Mouse (Mus musculus): ENCODE measurements around the gene Gm20547.
A peak's percentile ranks its signal among the peaks of the same experiment; 100 is the strongest.
"Not testable (repeated sequence)": the region's sequence is repeated elsewhere in the genome, so short reads cannot be mapped to it uniquely, and the experiment has no call there.

Gene Gm20547

DNA sequence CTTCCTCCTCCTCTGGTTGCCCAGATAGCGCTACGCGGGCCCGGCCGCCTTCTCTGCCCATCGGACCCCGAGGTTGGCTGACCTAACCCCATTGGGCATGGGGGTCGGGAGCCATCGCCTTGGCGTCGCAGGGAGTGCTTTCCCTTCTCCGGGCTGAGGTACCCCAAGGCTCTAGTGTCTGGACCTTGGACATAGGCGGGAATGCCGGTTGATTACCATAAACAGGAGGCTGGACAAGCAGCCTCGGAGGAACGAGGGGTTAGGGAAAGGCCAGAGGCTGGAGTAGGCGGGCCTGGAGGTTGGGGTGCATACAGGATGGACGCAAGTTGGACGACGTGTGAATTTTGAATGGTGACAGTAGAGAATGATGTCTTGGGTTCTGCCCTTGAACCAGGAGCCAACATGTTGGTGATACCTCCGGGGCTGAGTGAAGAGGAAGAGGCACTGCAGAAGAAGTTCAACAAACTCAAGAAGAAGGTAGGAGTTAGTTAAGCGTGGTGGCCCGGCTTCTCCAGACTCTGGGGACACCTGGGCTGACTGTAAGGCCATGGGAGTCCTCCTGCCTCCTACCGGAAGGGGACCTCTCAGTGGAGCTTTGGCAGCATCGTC is 31.2 kb downstream of the Gm20547 start:
- no peak for DNase-seq

DNA sequence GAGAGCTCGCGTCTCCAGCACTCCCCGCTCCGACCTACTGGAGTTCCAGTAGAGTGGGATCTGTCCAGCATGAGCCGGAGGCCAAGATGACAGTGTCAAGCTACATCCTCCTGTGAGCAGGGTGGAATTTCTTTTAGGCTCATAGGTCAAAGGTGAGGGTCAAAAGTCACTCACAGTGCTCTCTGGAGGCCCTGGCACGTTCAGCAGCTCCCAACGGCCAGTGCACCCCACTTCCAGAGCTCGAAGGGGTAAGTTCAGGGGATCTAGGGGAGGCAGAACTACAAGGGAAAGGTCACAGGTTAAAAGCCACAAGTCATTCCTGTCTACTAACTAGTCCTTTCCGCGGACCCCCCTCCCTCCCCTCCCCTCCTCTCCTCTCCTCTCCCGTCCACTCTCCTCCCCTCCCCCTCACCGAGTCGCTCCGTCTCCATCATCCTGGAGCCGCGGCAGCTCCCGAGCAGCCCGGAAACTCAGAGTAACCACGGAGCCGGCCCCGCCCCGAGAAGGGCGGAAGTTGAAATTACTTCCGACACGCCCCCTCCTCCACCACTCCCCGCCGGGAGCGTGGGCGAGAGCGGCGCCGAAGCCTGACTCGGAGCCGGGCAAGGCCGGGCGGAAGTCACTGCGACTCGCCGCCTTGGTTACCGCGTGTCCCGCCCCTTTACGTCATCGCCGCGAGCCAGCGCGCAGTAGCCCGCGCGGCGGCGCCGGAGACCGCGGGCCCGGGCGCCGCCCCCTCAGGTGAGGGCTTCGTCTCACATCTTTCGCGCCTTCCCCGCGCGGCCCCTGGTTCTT is 31.9 kb downstream of the Gm20547 start, which contains the start of the genes Skiv2l and Nelfe:
TSS of gene Skiv2l (minus strand) at position 489 of the 795 bp plus-strand sequence.
TSS of gene Nelfe (plus strand) at position 670 of the 795 bp plus-strand sequence.
- DNase-seq = peak; percentile 98

DNA sequence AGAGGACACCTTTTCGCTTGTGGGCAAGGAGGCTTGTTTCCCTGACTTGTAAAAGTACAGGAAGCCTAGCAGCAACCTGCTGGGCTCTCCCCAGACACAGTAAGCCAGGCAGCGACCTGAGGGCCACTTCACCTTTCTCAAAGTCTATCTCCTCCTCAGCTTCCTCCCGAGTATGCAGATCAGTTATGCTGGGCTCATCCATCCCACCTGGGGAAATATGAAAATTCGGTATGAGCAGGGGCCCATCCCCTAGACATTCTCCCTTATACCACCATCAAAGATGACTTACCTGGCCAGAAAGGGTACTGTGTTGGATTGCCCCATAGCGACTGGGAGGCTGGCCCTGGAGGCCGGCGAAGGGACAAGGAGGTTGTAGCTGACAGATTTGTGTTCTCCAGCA is 34.2 kb downstream of the Gm20547 start:
- DNase-seq = no peak

DNA sequence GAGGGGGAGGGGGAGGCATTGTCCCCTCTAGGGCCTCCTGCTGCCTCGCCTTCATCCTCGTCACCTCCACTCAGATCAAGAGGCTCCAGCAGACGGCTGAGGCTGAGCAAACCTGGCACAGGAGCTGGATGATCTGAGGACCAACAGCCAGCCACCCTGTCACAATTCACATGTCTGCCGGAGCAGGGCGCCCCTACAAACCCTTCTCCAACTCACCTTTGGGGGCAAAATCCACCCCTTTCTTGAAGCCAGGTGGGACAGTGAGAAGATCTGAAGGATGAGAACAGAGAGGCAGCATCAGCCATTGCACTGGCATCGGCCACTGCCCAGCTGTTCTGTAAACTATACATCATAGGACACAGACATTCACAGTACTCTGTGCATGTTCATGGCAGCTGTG is 34.6 kb downstream of the Gm20547 start:
- DNase-seq = no peak

DNA sequence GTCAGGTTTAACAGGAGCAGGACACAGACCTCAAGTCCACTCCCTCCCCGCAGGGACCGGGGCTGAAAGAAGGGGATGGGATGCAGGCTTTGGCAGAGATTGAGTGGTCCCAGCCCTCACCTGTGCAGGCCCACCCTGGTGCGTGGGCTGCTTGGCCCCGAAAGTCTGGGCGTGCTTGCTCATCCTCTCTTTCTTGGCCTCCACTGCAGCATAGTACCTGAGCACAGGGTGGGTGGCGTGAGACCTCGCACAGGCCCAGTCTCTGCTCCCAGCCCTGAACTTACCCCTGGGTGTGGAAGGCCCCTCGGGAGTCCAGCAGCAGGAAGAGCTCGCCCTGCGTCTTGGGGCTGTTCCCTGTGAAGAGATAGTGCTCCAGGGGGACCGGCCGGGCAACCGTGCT is 37.0 kb downstream of the Gm20547 start:
- DNase-seq = no peak

DNA sequence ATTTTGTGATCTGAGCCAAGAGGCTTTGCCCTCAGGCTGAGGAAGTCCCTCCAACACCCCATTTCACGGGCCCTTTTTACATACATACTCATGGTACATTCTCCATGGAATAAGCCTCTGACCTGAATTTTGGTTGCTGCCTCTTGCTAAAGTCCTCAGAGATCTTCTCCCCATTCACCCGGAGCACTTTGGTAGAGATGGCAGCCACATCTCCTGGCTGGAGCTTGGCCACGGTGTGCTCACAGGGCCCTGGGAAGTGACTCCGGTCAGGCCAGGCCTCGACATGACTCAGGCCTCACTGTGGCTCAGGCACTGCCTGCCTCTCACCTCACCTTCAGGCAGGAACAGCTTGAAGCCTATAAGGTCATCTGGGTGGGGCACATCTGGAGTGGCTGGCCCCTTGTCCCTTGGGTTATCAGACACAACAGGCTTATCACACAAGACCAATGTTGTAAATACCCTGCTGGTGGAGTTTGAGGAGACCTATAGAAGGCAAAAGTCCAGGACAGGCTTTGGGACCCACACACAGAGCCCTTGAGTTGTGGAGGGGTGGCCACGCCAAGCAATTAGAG is 41.0 kb downstream of the Gm20547 start:
- DNase-seq = no peak

DNA sequence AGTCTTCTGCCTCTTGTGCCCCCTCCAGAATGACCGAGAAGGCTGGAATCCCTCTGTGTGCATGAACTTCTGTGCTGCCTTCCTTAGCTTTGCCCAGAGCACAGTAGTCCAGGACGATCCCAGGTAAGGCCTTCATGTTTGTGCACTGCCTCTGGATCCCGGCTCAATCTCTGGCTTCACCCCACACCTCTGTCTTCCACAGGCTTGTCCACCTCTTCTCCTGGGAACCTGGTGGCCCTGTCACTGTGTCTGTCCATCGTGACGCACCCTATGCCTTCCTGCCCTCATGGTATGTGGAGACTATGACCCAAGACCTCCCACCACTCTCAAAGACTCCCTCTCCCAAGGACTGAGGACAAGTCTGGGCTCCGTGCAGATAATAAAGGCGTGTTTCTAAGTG is 43.1 kb downstream of the Gm20547 start:
- no peak for DNase-seq

DNA sequence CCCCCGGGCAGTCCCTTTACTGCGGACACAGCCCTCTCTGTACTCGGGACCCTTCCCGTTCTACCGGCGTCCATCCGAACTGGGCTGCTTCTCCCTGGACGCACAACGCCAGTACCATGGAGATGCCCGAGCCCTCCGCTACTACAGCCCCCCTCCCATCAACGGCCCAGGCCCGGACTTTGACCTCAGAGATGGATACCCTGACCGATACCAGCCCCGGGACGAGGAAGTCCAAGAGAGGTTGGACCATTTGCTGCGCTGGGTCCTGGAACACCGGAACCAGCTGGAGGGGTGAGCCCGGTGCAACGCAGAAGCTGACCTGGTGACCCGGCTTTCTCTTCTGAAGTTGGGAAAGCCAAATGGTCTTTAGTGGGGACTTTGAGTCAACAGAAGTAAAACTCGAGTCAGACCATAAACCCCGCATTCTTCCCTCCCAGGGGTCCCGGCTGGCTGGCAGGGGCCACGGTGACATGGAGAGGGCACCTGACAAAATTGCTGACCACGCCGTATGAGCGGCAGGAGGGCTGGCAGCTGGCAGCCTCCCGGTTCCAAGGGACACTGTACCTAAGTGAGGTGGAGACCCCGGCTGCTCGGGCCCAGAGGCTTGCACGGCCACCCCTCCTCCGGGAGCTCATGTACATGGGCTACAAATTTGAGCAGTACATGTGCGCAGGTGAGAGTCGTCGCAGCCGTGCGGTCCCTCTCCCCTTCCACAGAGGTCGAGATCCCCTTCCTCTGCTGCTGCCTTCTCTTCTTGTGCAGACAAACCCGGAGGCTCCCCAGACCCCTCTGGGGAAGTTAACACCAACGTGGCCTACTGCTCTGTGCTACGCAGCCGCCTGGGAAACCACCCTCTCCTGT is 44.1 kb downstream of the Gm20547 start:
- DNase-seq = no peak

DNA sequence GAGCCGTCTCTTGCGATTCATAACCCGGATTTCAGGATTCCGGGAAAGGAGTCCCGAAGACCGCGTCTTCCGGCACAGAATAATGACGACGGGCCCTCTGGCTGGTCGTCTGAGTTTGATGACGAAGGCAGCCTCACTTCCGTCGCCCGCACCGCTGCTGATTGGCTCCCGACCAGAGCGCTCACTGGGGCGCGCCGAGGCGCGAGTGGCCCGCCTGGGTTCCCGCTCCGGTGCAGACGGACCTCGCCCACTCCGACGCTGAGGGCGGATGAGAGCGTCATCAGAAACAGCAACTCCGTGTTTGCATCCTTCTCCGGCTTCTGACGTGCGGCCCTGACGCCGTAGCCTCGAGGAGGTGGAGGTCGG is 45.0 kb downstream of the Gm20547 start, which contains the start of the genes Stk19 and Dxo:
TSS of gene Stk19 (minus strand) at position 90 of the 366 bp plus-strand sequence.
TSS of gene Dxo (plus strand) at position 164 of the 366 bp plus-strand sequence.
- peak; percentile 98 for DNase-seq

DNA sequence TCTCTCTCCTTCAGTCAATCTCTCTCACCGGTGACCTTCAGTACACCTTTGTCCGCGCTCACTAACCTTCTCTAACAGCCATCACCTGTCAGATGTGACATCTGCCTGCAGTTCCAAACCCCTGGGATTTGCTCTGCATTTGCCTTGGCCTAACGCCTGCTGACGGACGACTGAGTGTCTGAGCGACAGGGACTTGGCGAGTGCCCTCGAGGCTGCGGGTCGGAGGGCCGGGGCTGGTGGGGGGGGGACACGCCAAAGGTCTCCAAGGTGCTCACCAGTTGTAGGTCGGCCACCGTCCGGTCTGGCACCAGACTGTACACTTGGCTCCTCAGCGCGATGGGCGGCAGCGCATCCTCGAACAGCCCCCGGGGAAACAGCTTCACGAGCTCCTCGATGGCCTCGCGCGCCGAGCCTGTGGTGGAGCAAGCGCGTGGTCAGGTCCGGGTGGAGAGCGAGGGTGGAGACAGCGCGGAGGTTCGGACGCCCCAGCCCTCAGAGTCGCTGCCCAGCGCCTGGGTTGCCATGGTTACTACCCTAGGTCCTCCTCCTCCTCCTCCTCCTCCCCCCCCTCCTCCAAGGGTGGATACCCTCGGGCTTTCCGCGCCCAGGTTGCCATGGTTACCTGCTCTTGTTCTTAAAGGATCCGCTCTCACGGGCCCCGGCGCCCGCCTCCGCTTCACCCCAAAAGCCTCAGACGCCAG is 45.5 kb downstream of the Gm20547 start:
- no peak for DNase-seq

DNA sequence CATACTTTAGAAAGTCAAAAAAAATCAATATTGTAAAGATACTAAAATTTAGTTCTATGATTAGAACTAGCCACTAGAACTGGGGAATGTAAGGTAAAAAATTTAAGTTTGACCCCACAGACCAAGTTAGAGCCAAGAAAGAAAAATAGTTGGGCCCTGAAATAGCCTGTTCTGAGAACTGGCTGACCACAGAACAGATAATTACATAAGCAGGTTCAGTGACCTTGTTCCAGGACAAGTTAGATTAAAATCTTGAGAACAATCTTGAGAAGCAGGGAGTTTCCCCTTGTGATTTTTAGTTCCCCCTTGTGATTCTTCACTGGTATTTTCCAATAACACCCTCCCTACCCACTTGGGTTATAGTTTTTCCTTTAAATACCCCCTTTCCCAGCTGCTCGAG is 51.1 kb downstream of the Gm20547 start:
- not testable (repeated sequence) for DNase-seq

DNA sequence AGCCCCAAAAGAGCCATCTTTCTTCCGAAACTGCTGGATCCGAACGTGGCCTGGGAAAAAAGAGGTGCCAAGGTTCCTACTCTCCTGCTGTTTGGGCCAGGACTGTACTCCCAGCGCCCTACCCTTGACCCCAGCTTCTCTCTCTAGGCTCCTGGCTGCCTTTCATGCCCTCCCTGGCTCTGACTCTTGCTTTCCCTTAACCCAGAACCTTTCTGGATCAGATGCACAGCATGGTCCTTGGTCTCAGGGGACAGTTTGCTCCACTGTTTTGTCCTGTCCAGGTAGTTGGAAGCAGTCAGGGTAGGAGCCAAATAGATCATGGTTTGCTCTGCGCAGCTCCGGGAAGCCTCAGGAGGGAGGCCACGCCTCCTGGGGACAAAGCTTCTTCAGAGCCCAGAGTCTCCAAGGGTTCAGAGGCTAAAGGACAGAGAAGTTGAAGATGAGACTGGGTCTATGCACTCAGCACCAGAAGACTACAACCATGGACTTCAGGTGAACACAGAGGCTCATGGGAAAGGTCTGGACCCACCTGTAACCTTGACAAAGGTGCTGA is 66.9 kb downstream of the Gm20547 start:
- no peak for DNase-seq

DNA sequence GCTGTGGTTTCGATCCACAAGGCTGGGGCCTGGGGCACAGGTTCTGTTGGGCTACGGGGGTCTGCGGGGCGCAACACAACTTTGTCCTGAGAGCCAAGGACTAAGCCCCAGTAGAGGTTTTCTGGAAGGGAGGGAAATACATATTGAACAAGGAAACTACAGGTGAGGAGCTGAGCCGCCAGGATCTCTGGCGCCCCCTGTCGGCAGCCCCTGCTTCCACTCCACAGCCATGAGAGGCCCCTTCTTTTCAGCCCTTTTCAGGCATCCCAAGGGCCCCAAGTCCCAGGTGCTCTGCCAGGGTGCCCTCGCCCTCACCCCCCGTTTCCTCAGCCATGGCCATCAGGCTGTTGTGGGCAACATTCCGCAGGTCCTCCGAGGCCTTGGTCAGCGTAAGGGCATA is 68.1 kb downstream of the Gm20547 start:
- DNase-seq = peak; percentile 26

DNA sequence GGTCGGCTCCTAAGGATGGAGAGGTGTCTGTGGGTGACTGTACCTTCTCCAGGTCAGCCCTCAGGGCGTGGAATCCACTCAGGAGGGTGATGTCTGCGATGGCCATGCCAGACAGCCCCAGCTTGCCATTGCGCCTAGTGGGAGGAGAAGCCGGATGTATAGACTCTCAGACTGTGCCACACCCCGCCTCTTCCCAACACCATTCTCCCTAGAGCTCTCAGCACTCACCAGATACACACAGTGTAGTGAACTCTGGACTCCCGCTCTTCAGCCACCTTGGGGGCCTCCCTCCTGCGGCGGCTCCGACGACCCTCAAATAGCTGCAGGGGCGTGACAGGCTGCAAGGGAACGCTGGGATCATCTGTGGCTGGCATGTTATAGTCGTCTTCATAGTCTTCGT is 70.6 kb downstream of the Gm20547 start:
- no peak for DNase-seq

DNA sequence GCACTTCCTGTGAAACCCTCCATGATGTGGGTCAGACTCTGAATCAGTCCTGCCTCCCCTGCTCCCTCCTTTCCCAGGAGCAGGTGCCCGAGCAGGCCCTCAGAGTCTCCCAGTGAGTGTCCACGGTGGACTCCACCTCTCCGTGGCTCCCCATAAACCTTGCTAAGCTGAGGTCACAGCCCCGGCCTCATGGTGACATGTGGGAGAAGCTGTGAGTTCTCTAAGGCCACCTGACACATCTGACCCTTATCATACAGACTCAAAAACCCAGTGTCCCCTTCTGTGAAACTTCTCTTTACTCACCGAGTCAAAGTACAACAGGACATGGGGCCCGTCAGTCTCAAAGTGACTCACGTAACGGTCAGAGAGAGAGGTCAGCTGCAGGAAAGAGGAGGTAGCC is 71.0 kb downstream of the Gm20547 start:
- DNase-seq = not testable (repeated sequence)

DNA sequence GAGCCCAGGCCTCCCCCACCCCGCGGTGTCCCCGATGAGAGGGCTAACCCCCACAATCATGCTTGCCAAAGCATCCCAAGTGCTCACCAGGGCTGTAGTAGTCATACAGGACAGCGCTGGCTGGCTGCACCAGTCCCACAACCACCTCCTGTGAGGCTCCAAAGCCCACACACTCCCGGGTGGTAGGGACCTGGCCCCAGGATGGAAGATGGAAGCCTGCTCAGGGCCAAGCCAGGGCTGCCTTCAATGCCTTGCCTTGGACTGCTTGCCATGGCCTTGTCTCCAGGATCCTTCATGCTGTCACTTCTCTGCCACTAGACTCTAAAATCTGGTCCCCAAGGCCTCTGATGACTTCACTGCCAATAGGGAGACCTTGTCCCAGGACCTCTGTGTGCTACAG is 71.4 kb downstream of the Gm20547 start:
- DNase-seq = not testable (repeated sequence)

DNA sequence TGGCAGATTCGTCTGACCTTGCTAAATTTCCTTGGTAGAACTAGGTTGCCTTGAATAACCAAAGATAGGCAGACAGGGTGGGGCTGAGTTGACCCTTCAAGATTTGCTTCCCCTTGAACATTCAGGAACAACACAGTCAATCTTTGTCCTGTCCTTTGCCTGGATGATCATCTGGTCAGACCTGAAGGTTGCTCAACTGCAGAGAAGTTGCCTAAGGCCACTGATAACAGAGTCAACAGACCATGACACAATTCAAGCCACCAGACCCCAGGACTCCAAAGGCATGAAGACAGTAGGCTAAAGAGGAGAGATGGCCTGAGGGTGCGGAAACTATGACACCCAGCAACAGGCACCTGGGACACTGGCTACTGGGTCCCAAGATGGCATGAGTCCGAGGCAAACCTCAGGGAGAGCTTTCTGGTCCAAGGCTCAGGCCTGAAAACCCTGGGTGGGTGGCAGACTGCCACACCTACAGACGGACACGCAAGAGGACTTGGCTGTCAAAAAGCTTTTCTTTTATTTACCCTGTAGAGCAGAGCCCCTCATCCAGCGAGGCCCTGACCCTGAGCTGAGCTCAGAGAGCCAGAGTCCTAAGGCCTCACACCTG is 73.1 kb downstream of the Gm20547 start:
- no peak for DNase-seq

DNA sequence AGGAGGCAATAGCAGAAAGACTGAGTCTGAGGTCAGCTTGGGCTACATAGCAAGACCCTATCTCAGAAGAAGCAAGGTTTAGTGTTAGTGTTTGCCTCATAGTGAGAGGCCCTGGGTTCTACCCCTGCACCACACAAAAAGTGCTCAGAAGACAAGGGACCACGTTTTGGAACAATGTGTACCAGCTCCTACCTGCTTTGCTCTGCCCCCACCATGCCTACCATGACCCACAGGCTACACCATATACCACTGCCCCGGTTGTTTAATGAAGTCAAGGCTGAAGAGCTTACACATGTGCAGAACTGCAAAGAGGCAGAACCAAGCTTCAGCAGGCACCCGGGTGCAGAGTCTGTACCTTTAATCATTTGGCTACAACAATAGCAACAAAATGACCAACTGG is 74.7 kb downstream of the Gm20547 start:
- DNase-seq = no peak

Data from right cerebral cortex, postnatal 25 days (tissue).